Mouse (Mus musculus) adrenal gland, postnatal 10 days (tissue): ENCODE data around the gene Serpinb6b. TPM values are rescaled to one million over a fixed set of nuclear protein-coding genes. Genes with fewer than 3 reads are reported as not detected.
A peak's percentile ranks its signal among the peaks of the same experiment; 100 is the strongest.

Source experiments
- DNase-seq: peaks from one replicate; pipeline ENCODE4 v3.0.0; 2021; ENCODE audit warnings: mixed read lengths
- total RNA-seq, 2 experiments: library from RNA; stranded (reverse); gene quantifications; 2 replicates each; pipeline ENCODE4 v1.2.3; 2021

The Serpinb6b gene
- total RNA-seq, 2 experiments from 2014 or later: 20.1 to 32.0 TPM

GRCm38 (mm10) chr13:32974889-32975460, 10.0 kb downstream of the Serpinb6b start:
- DNase-seq: no peak

- DNase-seq: peak; percentile 41
Observed at GRCm38 (mm10) chr13:32975710-32976109, 10.7 kb downstream of the Serpinb6b start.

DNA sequence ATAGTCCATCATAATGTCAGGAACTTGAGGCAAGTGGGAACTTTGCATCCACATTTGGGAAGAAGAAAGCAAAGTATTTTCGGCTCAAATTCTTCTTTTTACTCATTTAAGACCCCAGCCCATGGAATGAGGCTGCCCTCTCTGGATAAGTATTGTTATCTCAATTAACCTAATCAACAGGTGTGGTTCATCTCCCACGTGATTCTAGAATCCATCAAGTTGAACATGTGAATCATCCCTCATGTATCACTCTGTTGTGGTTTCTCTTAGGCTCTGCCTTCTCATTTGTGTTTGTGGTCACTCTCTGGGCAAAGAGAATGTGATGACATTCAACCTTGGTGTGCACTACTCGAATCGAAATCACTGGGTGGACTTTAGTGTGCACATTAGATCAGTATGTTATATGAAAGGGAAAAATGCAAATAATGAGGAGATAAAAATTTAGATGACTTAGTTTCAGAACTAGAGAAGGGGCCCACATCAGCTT, 17.6 kb downstream of the Serpinb6b start:
- no peak for DNase-seq

DNA sequence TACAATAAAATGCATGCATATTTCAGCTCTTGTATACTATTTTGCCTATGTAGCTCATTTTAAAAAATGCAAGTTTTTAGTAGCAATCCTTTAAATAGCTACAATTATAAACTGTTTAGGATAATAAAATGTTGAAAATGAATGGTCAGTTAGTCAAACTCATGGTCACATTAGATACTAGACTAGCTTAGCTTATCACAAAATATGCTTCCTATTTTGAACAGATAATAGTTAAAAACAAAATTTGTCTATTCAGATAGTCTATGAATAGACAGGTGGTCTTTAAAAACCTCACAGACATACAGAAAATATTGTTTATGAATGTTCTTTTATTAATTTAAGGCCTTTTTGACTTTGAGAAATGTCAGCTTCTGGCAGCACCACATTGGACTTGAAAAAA, 21.2 kb downstream of the Serpinb6b start:
- no peak for DNase-seq

DNA sequence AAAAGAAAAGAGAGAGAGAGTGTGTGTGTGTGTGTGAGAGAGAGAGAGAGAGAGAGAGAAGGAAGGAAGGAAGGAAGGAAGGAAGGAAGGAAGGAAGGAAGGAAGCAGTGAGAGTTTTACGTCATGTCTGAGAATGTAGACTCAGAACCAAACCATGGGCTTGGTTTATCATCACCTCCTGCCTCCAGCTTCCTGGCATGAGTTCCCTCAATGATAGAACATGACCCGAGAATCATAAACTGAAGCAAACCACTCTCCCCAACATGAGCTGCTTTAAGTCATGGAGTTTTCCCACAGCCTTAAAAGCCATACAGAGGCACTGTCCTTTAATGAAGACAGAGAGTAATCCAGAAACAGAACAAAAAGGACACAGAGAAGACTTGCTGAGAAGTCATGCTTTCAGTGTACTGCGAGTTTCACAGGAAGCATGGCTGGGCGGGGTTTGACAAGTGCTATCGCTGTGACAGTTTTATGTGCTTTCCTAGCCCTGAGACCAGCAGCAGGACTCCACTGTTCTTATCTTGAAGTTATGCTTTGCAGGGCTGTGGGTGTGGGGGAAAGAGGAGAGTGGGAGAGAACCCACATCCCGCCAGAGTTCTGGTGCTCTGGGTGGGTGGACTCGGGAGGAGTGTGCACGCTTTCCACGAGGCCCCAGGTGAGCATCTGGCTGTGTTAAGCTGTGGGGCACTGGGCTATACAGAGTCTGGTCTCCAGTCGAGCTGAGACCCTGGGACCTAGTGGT, 28.3 kb downstream of the Serpinb6b start:
- peak; percentile 30 for DNase-seq

GRCm38 (mm10) chr13:32993894-32994242, 28.9 kb downstream of the Serpinb6b start:
- DNase-seq: no peak

DNA sequence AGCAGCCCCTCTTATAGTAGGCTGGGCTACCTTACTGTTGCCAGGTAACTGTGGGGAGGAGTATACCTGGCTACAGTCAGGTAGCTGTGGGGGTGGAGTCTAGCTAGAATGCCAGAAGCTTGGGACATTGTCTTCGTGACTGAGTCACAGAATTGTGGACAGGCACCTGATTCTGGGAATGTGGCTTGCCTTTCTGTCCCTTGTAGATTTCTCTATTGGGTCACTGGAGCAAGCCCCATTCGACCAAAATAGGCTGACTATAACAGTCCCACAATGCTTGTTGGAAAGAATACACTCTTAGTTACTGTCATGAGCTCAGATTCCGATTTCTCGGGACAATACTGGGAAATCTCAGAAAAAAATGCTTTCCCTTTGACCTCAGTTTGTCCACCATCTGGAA, 30.0 kb downstream of the Serpinb6b start:
- no peak for DNase-seq

DNA sequence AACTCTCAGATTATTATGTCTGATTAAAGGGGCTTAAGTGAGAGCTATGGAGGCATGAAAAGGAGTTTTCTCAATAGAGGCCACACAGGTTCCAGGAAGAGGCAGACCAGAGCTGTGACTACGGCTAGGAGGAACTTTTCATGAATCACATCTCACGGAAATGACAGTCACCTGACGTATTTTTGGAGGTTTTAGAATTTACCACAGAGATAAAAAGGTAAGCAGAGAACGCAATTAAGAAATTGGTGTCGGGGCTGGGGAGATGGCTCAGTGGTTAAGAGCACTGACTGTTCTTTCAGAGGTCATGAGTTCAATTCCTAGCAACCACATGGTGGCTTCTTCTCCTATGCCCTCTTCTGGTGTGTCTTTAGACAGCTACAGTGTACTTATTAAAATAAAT, 36.3 kb downstream of the Serpinb6b start:
- DNase-seq: no peak

- DNase-seq: no peak
Observed at GRCm38 (mm10) chr13:33002950-33003349, 37.9 kb downstream of the Serpinb6b start, which contains the start of gene Serpinb9. Gene Serpinb9 (plus strand): TSS chr13:33003250.

GRCm38 (mm10) chr13:33003523-33004413, 38.8 kb downstream of the Serpinb6b start:
- no peak for DNase-seq

GRCm38 (mm10) chr13:33004414-33005105, 39.6 kb downstream of the Serpinb6b start:
- peak; percentile 93 for DNase-seq

- no peak for DNase-seq
Observed at GRCm38 (mm10) chr13:33005501-33006075, 40.6 kb downstream of the Serpinb6b start.

- DNase-seq: no peak
Observed at GRCm38 (mm10) chr13:33006555-33006954, 41.5 kb downstream of the Serpinb6b start.

- DNase-seq: no peak
Observed at GRCm38 (mm10) chr13:33012395-33012794, 47.4 kb downstream of the Serpinb6b start.

- no peak for DNase-seq
Observed at GRCm38 (mm10) chr13:33013271-33013670, 48.3 kb downstream of the Serpinb6b start.

GRCm38 (mm10) chr13:33022371-33022770, 57.4 kb downstream of the Serpinb6b start:
- DNase-seq: no peak

DNA sequence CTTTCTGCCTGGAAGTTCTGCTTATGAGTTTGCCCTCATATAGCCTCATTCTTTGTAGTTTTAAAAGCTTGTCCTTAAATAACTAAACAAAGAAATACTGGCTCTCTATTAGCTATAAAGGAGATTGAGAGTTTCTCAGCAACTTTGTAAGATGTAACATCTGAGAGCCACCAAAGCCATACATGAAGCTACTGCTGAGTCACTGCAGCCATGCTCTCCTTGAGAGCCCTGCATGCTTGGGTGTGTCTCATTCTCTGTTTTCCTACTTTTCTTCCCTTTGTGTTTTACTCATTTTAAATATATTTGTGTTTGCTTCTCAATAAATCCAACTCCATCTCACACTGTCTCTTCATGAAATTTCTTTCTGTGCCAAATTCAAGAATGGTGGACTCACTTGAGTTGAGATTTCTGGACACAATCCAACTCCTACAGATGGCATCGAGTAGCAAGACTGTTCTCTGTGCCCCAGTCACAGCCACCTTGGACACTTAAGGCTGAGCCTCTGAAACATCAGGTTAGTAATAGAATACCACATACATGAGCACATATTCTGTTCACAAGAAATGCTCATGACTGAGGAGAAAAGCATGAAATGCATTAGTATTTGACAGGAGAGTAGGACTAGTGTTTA, 61.5 kb downstream of the Serpinb6b start:
- DNase-seq: no peak

- DNase-seq: no peak
Observed at GRCm38 (mm10) chr13:33027244-33027643, 62.2 kb downstream of the Serpinb6b start, which contains the start of gene Serpinb9b. Gene Serpinb9b (plus strand): TSS chr13:33027416.

DNA sequence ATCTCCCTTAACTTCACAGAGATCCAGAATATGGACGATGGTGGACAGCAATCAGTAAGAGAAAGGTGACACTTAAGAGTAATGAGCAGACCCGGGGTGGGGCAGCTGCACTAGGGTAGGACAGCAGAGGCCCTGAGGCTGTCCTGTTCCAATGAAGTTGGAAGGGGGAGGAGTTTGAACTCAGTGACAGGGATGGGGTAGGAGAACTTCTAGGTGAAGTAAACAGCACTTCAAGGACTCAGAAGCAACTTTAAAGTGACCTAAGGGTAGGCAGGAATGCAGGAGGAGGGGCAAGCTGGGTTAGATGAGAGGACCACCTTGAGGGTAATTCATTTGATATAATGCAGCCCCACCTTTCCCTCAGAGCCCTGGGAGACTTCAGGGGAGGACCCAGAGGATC, 63.1 kb downstream of the Serpinb6b start:
- DNase-seq: no peak

GRCm38 (mm10) chr13:33028550-33028949, 63.5 kb downstream of the Serpinb6b start:
- DNase-seq: no peak
